In genomic region chr9:45694256-45694655, GRCm38 (mm10) we compare ENCODE assay signal across 12 mouse cellular contexts.
A peak's percentile ranks its signal among the peaks of the same experiment; 100 is the strongest.
DNase-seq lines count a peak whose midpoint lies in the region; ATAC-seq and TF ChIP-seq lines count a peak whose summit lies in the region.
"Had no signal": no experiment of that assay in that cellular context is flagged by ENCODE, and none has a peak within 500 bp of the region (broad histone marks: within the 10 kb centered on the region; RNA-seq: fewer than 3 reads in every experiment).

No protein-coding gene starts in this region.

- DNase-seq in 416B (ENCODE audit: low read depth) (peak; percentile 29), MN1 (ENCODE audit: low spot score) (peak; percentile 52)
- no peak for DNase-seq in forebrain, postnatal 0 days
- DNase-seq in midbrain, embryonic 10.5 days (ENCODE audit: low spot score), result no peak
- DNase-seq in heart, postnatal 10 days, result no peak
- DNase-seq in heart, adult 2 months, result no peak
- DNase-seq in ovary, adult 18-20 months (ENCODE audit: low spot score), result no peak
- DNase-seq: gastrocnemius, postnatal 14 days; kidney, adult 2 months; lung, postnatal 4 days had no signal

- no peaks in the 10 kb centered on the region; the same call in 1 of the 2 replicates for H3K4me1 ChIP-seq in forebrain, postnatal 0 days (ENCODE audit: insufficient read depth)
- H3K4me1 ChIP-seq in midbrain, embryonic 10.5 days, result peaks cover 40% of the 10 kb centered on the region
- no peaks in the 10 kb centered on the region for H3K4me1 ChIP-seq in heart, adult 2 months (ENCODE audit: control insufficient read depth, insufficient read depth, low read length)
- H3K4me1 ChIP-seq in kidney, embryonic 16.5 days (ENCODE audit: insufficient read depth, low read length), result peaks cover 10% of the 10 kb centered on the region; the same call in 1 of the 2 replicates

- TF ChIP-seq EP300 in heart, adult 2 months (IDR thresholded peaks at IDR 0.05; ENCODE audit: insufficient read depth, low read depth, low read length), result no peak

- TF ChIP-seq POLR2A in heart, adult 2 months (IDR thresholded peaks at IDR 0.05; ENCODE audit: insufficient read depth, low read depth, low read length), result no peak

- 0 out of 2 replicates have a peak overlapping the region, but pooled peaks have one; percentile 15 for H3K9ac ChIP-seq in forebrain, postnatal 0 days
- no peak overlapping the region for H3K9ac ChIP-seq in heart, adult 2 months (ENCODE audit: low read depth, low read length)
- H3K9ac ChIP-seq in kidney, embryonic 16.5 days (replicated peaks; ENCODE audit: low read length), result no peak overlapping the region
- H3K9ac ChIP-seq: liver, embryonic 15.5 days had no signal

- H3K27ac ChIP-seq in forebrain, postnatal 0 days (ENCODE audit: low read depth, low read length), result peak overlapping the region; percentile 64; the same call in 1 of the 2 replicates
- H3K27ac ChIP-seq in midbrain, embryonic 10.5 days (replicated peaks), result peak overlapping the region; percentile 52
- H3K27ac ChIP-seq in heart, adult 2 months, result no peak overlapping the region
- H3K27ac ChIP-seq in kidney, embryonic 16.5 days (ENCODE audit: low read length), result no peak overlapping the region
- H3K27ac ChIP-seq: liver, embryonic 15.5 days had no signal

- intact Hi-C loops in heart, postnatal 10 days (cut with DNase I), result no loop called here
- intact Hi-C loops in heart, adult 2 months (cut with DNase I), result no loop called here

- H3K36me3 ChIP-seq in forebrain, postnatal 0 days (ENCODE audit: insufficient read depth), result peaks cover 11% of the 10 kb centered on the region; the same call in 1 of the 2 replicates
- H3K36me3 ChIP-seq in midbrain, embryonic 10.5 days, result no peaks in the 10 kb centered on the region
- H3K36me3 ChIP-seq in heart, adult 2 months (ENCODE audit: control insufficient read depth, insufficient read depth, low read length), result no peaks in the 10 kb centered on the region
- no peaks in the 10 kb centered on the region for H3K36me3 ChIP-seq in kidney, embryonic 16.5 days (ENCODE audit: insufficient read depth, low read length)
- H3K36me3 ChIP-seq: liver, embryonic 15.5 days had no signal

- 5% methylated on average over 2 of the region's 2 CpGs for WGBS in forebrain, postnatal 0 days
- WGBS in midbrain, embryonic 10.5 days, result 20% methylated on average over 2 of the region's 2 CpGs
- WGBS in heart, adult 2 months, result 37% methylated on average over 2 of the region's 2 CpGs
- WGBS in kidney, embryonic 16.5 days, result 23% methylated on average over 2 of the region's 2 CpGs

- no peaks in the 10 kb centered on the region for H3K79me2 ChIP-seq in heart, adult 2 months (replicated peaks; ENCODE audit: control insufficient read depth, insufficient read depth, low read length)

- no peak overlapping the region for H3K4me2 ChIP-seq in forebrain, postnatal 0 days (ENCODE audit: low read depth)
- H3K4me2 ChIP-seq in kidney, embryonic 16.5 days (replicated peaks; ENCODE audit: low read depth, low read length), result no peak overlapping the region
- H3K4me2 ChIP-seq: liver, embryonic 15.5 days had no signal

- no peak overlapping the region for H3K4me3 ChIP-seq in forebrain, postnatal 0 days (ENCODE audit: low read depth, low read length)
- H3K4me3 ChIP-seq in midbrain, embryonic 10.5 days, result no peak overlapping the region
- H3K4me3 ChIP-seq in heart, adult 2 months, result no peak overlapping the region
- H3K4me3 ChIP-seq in kidney, embryonic 16.5 days (ENCODE audit: low read length), result no peak overlapping the region
- H3K4me3 ChIP-seq: liver, embryonic 15.5 days had no signal

- TF ChIP-seq CTCF in forebrain, postnatal 0 days (IDR thresholded peaks at IDR 0.05; ENCODE audit: low read depth), result no peak
- no peak for TF ChIP-seq CTCF in heart, adult 2 months (IDR thresholded peaks at IDR 0.05)

- no peaks in the 10 kb centered on the region for H3K27me3 ChIP-seq in forebrain, postnatal 0 days (ENCODE audit: insufficient read depth, low read length)
- no peaks in the 10 kb centered on the region for H3K27me3 ChIP-seq in midbrain, embryonic 10.5 days (ENCODE audit: low read depth, poor library complexity, severe bottlenecking)
- H3K27me3 ChIP-seq in heart, adult 2 months (ENCODE audit: control insufficient read depth, insufficient read depth, low read length), result no peaks in the 10 kb centered on the region
- H3K27me3 ChIP-seq in kidney, embryonic 16.5 days (ENCODE audit: insufficient read depth, low read length), result no peaks in the 10 kb centered on the region
- H3K27me3 ChIP-seq: liver, embryonic 15.5 days had no signal

- peak; percentile 16; the same call in 1 of the 2 replicates for ATAC-seq in forebrain, postnatal 0 days
- ATAC-seq in kidney, embryonic 16.5 days (ENCODE audit: low FRiP score, low TSS enrichment), result no peak

- H3K9me3 ChIP-seq in forebrain, postnatal 0 days (ENCODE audit: low read length), result no peaks in the 10 kb centered on the region
- H3K9me3 ChIP-seq in midbrain, embryonic 10.5 days (replicated peaks), result no peaks in the 10 kb centered on the region
- H3K9me3 ChIP-seq in kidney, embryonic 16.5 days (ENCODE audit: low read length), result no peaks in the 10 kb centered on the region
- H3K9me3 ChIP-seq: liver, embryonic 15.5 days had no signal

Comparison
In these comparisons a context has a peak if more than half of its experiments do, and no peak if none do; other contexts are left out.
1. DNase-seq: peak in 416B (single experiment) and MN1 (single experiment); none in forebrain, postnatal 0 days (single experiment), midbrain, embryonic 10.5 days (single experiment), heart, postnatal 10 days (0 of 2), heart, adult 2 months (0 of 2) and ovary, adult 18-20 months (single experiment).
2. H3K27ac ChIP-seq: peak in forebrain, postnatal 0 days (single experiment) and midbrain, embryonic 10.5 days (single experiment); none in heart, adult 2 months (single experiment) and kidney, embryonic 16.5 days (single experiment).